Comparison of ENCODE assay signal across 9 mouse cellular contexts in genomic region chr11:51265326-51265725, GRCm38 (mm10). TPM values are rescaled to one million over a fixed set of nuclear protein-coding genes. Genes with fewer than 3 reads are reported as not detected.
DNase-seq lines count a peak whose midpoint lies in the region; ATAC-seq lines count a peak whose summit lies in the region.
"Had no signal": no experiment of that assay in that cellular context is flagged by ENCODE, and none has a peak within 500 bp of the region (broad histone marks: within the 10 kb centered on the region; RNA-seq: fewer than 3 reads in every experiment).

No protein-coding gene starts in this region.

- peak overlapping the region; percentile 95 for H3K4me3 ChIP-seq in embryonic facial prominence, embryonic 10.5 days
- 0 out of 2 replicates have a peak overlapping the region, but pooled peaks have one; percentile 5 for H3K4me3 ChIP-seq in neural tube, embryonic 12.5 days

- H3K4me1 ChIP-seq in embryonic facial prominence, embryonic 10.5 days, result peaks cover 29% of the 10 kb centered on the region
- peaks cover 19% of the 10 kb centered on the region for H3K4me1 ChIP-seq in neural tube, embryonic 12.5 days

- H3K4me2 ChIP-seq in neural tube, embryonic 12.5 days (replicated peaks), result peak overlapping the region; percentile 76

- H3K9me3 ChIP-seq in embryonic facial prominence, embryonic 10.5 days, result no peaks in the 10 kb centered on the region
- H3K9me3 ChIP-seq in neural tube, embryonic 12.5 days, result no peaks in the 10 kb centered on the region

- intact Hi-C loops in heart, postnatal 10 days (cut with DNase I), result loop anchor here (10.0 kb wide), 1 partner anchor 211 kb away; the partner anchor contains the start of gene Zfp354a

- WGBS in embryonic facial prominence, embryonic 10.5 days, result 55% methylated on average over 3 of the region's 3 CpGs
- WGBS in neural tube, embryonic 12.5 days, result 55% methylated on average over 3 of the region's 3 CpGs

- no peak overlapping the region for H3K27ac ChIP-seq in embryonic facial prominence, embryonic 10.5 days (replicated peaks)
- no peak overlapping the region for H3K27ac ChIP-seq in neural tube, embryonic 12.5 days

- ATAC-seq in neural tube, embryonic 12.5 days (ENCODE audit: low FRiP score, low read depth), result no peak

- H3K36me3 ChIP-seq in embryonic facial prominence, embryonic 10.5 days (replicated peaks), result peaks cover 38% of the 10 kb centered on the region
- peaks cover 6% of the 10 kb centered on the region for H3K36me3 ChIP-seq in neural tube, embryonic 12.5 days

- H3K27me3 ChIP-seq in embryonic facial prominence, embryonic 10.5 days (replicated peaks; ENCODE audit: low read depth, poor library complexity, severe bottlenecking), result no peaks in the 10 kb centered on the region
- no peaks in the 10 kb centered on the region for H3K27me3 ChIP-seq in neural tube, embryonic 12.5 days (replicated peaks)

- peak; percentile 22 for DNase-seq in thymus, postnatal 0 days (ENCODE audit: low spot score)
- DNase-seq in thymus, adult 18-20 months, result no peak
- no peak for DNase-seq in embryonic facial prominence, embryonic 10.5 days (ENCODE audit: low spot score)
- DNase-seq in heart, postnatal 10 days, result peak; percentile 24 to 45
- peak; percentile 38 for DNase-seq in liver
- DNase-seq in testis, postnatal 14 days (ENCODE audit: low spot score), result no peak
- no peak for DNase-seq in layer of hippocampus, adult 11-12 months (ENCODE audit: low spot score)

- no peak overlapping the region for H3K9ac ChIP-seq in neural tube, embryonic 12.5 days

RNA-seq across cellular contexts. Expression of gene BC049762, which starts 2.5 kb away (rescaled TPM):
- polyA plus RNA-seq in thymus, postnatal 0 days (2015; fragmentation: Nextera tagmentation; extraction: Ambion mirVana), result 0.25 and 0.46 TPM in 2 replicates
- polyA plus RNA-seq in embryonic facial prominence, embryonic 10.5 days (2016; fragmentation: Nextera tagmentation; extraction: Ambion mirVana), result 0.27 and 0.55 TPM in 2 replicates
- total RNA-seq in heart, postnatal 10 days (2021), result not detected
- polyA plus RNA-seq in neural tube, embryonic 12.5 days (2016; fragmentation: Nextera tagmentation; extraction: Ambion mirVana), result 0.35 and 1.1 TPM in 2 replicates
- total RNA-seq: layer of hippocampus, adult 18-20 months had no signal

RNA-seq across cellular contexts. Expression of gene Clk4, which starts 3.8 kb away (rescaled TPM):
- polyA plus RNA-seq in thymus, postnatal 0 days (2015; fragmentation: Nextera tagmentation; extraction: Ambion mirVana), result 127 and 131 TPM in 2 replicates
- polyA plus RNA-seq in embryonic facial prominence, embryonic 10.5 days (2016; fragmentation: Nextera tagmentation; extraction: Ambion mirVana), result 106 and 113 TPM in 2 replicates
- total RNA-seq in heart, postnatal 10 days (2021), result 10 to 100 TPM; 47.3 to 48.2 TPM
- polyA plus RNA-seq in neural tube, embryonic 12.5 days (2016; fragmentation: Nextera tagmentation; extraction: Ambion mirVana), result 128 and 146 TPM in 2 replicates

RNA-seq across cellular contexts. Expression of gene Col23a1, which starts 24.4 kb away (rescaled TPM):
- 0.27 and 0.36 TPM in 2 replicates for polyA plus RNA-seq in thymus, postnatal 0 days (2015; fragmentation: Nextera tagmentation; extraction: Ambion mirVana)
- polyA plus RNA-seq in embryonic facial prominence, embryonic 10.5 days (2016; fragmentation: Nextera tagmentation; extraction: Ambion mirVana), result 21.8 and 24.3 TPM in 2 replicates
- 1 to 10 TPM; 2.8 to 2.9 TPM for total RNA-seq in heart, postnatal 10 days (2021)
- polyA plus RNA-seq in neural tube, embryonic 12.5 days (2016; fragmentation: Nextera tagmentation; extraction: Ambion mirVana), result 11.5 and 11.8 TPM in 2 replicates

RNA-seq across cellular contexts. Expression of gene Gm12569, which starts 45.1 kb away (rescaled TPM):
- not detected in 2 replicates for polyA plus RNA-seq in thymus, postnatal 0 days (2015; fragmentation: Nextera tagmentation; extraction: Ambion mirVana)
- not detected in 2 replicates for polyA plus RNA-seq in embryonic facial prominence, embryonic 10.5 days (2016; fragmentation: Nextera tagmentation; extraction: Ambion mirVana)
- total RNA-seq in heart, postnatal 10 days (2021), result not detected
- polyA plus RNA-seq in neural tube, embryonic 12.5 days (2016; fragmentation: Nextera tagmentation; extraction: Ambion mirVana), result not detected in 2 replicates
- total RNA-seq: layer of hippocampus, adult 18-20 months had no signal

Comparison
In these comparisons a context has a peak if more than half of its experiments do, and no peak if none do; other contexts are left out.
1. DNase-seq: peak in thymus, postnatal 0 days (single experiment), heart, postnatal 10 days (2 of 2) and liver (single experiment); none in thymus, adult 18-20 months (0 of 2), embryonic facial prominence, embryonic 10.5 days (single experiment), testis, postnatal 14 days (single experiment) and layer of hippocampus, adult 11-12 months (single experiment).